Mouse (Mus musculus): ENCODE results near the gene C130060K24Rik.

DNA sequence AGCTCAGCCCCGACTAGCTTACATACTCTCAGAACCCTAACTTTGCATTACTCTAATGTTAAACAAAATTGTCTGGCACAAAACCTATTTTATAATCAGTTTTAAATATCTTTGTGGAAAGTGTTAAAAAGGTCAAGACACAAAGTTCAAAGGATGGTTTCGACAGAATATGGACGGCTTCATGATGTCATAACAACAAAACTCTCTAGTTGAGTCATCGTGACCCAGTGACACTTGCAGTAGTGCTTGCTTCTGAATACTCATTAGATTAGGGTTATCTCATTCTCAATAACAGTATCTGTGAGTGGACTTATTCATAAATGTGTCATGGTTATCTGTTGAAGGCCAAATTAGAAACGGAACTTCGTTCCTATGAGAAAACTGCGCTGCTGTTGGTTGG, 91.5 kb downstream of the C130060K24Rik start:
- TF ChIP-seq CTCF (IDR thresholded peaks at IDR 0.05; ENCODE audit: low read depth) = no peak
- no peak for TF ChIP-seq EP300 (optimal IDR thresholded peaks at IDR 0.05)
